Mouse (Mus musculus) spleen, adult 2 months (tissue): ENCODE measurements at regions not wholly inside any gene's neighbourhood (a gene's known extent, or its start where the extent isn't known, plus 50 kb on each side); places are given as distances from the start of the nearest gene placed in this dataset.

ENCODE experiments used
- CTCF ChIP-seq: fragments of 200-500 bp; IDR thresholded peaks from 2 replicates; pipeline ENCODE4 v1.5.1; 2011; ENCODE audit warnings: mild to moderate bottlenecking, inconsistent platforms; ENCODE audit not compliant: insufficient read depth, insufficient read length, insufficient replicate concordance; ENCODE audit errors: extremely low read depth
- POLR2A ChIP-seq: fragments of 200-500 bp; IDR thresholded peaks from 2 replicates; pipeline ENCODE4 v1.6.1; 2011; ENCODE audit warnings: low read depth, low read length, inconsistent platforms

DNA sequence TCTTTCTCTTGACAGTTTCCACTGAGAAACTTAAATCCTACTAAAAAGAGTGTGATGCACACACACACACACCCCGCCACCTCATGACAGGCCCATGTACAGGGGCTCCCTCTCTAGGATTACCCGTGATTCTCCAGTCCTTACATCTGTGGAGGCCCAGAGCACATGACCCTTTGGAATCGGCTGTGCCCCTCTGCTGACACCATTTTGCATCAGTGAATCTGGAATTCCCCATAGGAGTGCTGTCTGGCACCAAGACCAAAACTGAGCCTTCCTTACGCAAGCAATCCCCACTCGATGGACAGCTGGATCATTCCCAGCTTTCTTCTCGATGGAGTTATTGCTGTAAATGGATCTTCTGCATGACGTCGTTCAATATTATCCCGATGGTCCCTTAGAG is 180.3 kb downstream of the Tfap2c start:
- TF ChIP-seq CTCF (no peak), POLR2A (no peak)
